Mouse (Mus musculus): ENCODE results near the gene Dennd1a. TPM values are rescaled to one million over a fixed set of nuclear protein-coding genes. Genes with fewer than 3 reads are reported as not detected.

The Dennd1a gene
- polyA plus RNA-seq, 1 experiment from 2014 or later: 3.1 TPM

GRCm38 (mm10) chr2:38065914-38066313, 221.3 kb downstream of the Dennd1a start:
- no peaks in the 10 kb centered on the region for H3K27me3 ChIP-seq (ENCODE audit: control insufficient read depth, insufficient read depth, low read length)
- ATAC-seq (ENCODE audit: low FRiP score, low TSS enrichment): peak; percentile 54

DNA sequence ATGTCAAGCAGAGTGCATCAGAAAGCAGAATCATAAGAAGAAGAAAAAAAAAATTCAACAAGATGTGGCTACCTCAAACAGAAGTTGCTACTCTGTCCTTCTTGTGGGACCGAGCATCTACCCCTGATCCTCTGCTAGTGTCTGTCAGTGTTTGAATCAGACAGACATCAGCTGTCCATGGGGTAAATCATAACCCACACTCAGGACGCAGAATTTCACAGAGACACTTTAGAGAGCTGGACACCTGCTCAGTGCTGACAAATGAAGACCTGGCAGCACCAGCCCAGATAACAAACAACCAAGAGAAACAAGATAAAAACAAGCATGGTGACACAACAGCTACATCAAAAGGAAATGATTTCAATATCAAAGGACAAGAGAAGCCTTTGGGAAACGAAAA, 222.9 kb downstream of the Dennd1a start:
- Histone ChIP-seq H3K4me2 (replicated peaks; ENCODE audit: low read depth) (no peak overlapping the region), H3K9ac (ENCODE audit: low read length) (no peak overlapping the region), H3K27ac (replicated peaks) (no peak overlapping the region), H3K36me3 (ENCODE audit: control insufficient read depth, insufficient read depth, low read length) (no peaks in the 10 kb centered on the region), H3K4me3 (ENCODE audit: low read depth, low read length) (no peak overlapping the region), H3K27me3 (ENCODE audit: control insufficient read depth, insufficient read depth, low read length) (no peaks in the 10 kb centered on the region), H3K9me3 (ENCODE audit: control insufficient read depth, low read length) (no peaks in the 10 kb centered on the region), H3K4me1 (replicated peaks; ENCODE audit: control insufficient read depth, insufficient read depth) (no peaks in the 10 kb centered on the region)
- ATAC-seq (ENCODE audit: low FRiP score, low TSS enrichment): no peak
- TF ChIP-seq CTCF (IDR thresholded peaks at IDR 0.05; ENCODE audit: low read depth) (no peak), EP300 (optimal IDR thresholded peaks at IDR 0.05) (no peak)
- WGBS: 67% methylated on average over 3 of the region's 3 CpGs
- no peak for DNase-seq (ENCODE audit: low spot score)

More at GRCm38 (mm10) chr2:38065914-38066313, 221.3 kb downstream of the Dennd1a start:
- no peak for TF ChIP-seq CTCF (IDR thresholded peaks at IDR 0.05; ENCODE audit: low read depth)
- DNase-seq (ENCODE audit: low spot score): no peak
- no peaks in the 10 kb centered on the region for H3K4me1 ChIP-seq (replicated peaks; ENCODE audit: control insufficient read depth, insufficient read depth)
- no peak overlapping the region for H3K9ac ChIP-seq (ENCODE audit: low read length)
- H3K27ac ChIP-seq (replicated peaks): no peak overlapping the region
- no peak overlapping the region for H3K4me2 ChIP-seq (replicated peaks; ENCODE audit: low read depth)
- H3K9me3 ChIP-seq (ENCODE audit: control insufficient read depth, low read length): no peaks in the 10 kb centered on the region
- H3K4me3 ChIP-seq (ENCODE audit: low read depth, low read length): no peak overlapping the region
- 56% methylated on average over 1 of the region's 1 CpGs for WGBS
- H3K36me3 ChIP-seq (ENCODE audit: control insufficient read depth, insufficient read depth, low read length): no peaks in the 10 kb centered on the region

- Histone ChIP-seq H3K27ac (replicated peaks) (no peak overlapping the region), H3K9me3 (ENCODE audit: control insufficient read depth, low read length) (no peaks in the 10 kb centered on the region), H3K27me3 (ENCODE audit: control insufficient read depth, insufficient read depth, low read length) (no peaks in the 10 kb centered on the region), H3K4me2 (replicated peaks; ENCODE audit: low read depth) (no peak overlapping the region), H3K4me3 (ENCODE audit: low read depth, low read length) (no peak overlapping the region), H3K36me3 (ENCODE audit: control insufficient read depth, insufficient read depth, low read length) (no peaks in the 10 kb centered on the region), H3K9ac (ENCODE audit: low read length) (no peak overlapping the region), H3K4me1 (replicated peaks; ENCODE audit: control insufficient read depth, insufficient read depth) (no peaks in the 10 kb centered on the region)
- 83% methylated on average over 1 of the region's 1 CpGs for WGBS
- ATAC-seq (ENCODE audit: low FRiP score, low TSS enrichment) (no peak), DNase-seq (ENCODE audit: low spot score) (no peak)
- TF ChIP-seq EP300 (optimal IDR thresholded peaks at IDR 0.05) (no peak), CTCF (IDR thresholded peaks at IDR 0.05; ENCODE audit: low read depth) (no peak)
These were observed 225.0 kb downstream of the Dennd1a start for GRCm38 (mm10) chr2:38062156-38062555.

DNA sequence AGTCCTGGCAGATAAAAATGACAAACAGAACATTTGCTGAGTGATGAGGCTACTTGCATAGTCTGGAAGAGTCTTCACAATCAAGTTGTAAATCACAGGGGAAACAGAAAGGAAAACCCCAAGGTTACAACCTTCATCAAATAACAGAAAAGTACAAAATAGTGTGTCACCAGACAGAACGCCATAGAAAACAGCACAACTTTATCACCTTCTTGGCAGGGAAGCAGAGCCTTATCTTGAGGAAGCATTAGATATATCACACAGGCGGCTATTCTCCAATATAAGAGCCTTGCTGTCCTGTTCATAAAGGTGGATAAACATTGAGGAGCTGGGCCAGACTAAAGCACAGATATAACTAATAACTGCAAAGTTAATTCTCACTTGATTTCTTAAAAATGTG, 225.7 kb downstream of the Dennd1a start:
- TF ChIP-seq EP300 (optimal IDR thresholded peaks at IDR 0.05): no peak
- 64% methylated on average over 2 of the region's 2 CpGs for WGBS

DNA sequence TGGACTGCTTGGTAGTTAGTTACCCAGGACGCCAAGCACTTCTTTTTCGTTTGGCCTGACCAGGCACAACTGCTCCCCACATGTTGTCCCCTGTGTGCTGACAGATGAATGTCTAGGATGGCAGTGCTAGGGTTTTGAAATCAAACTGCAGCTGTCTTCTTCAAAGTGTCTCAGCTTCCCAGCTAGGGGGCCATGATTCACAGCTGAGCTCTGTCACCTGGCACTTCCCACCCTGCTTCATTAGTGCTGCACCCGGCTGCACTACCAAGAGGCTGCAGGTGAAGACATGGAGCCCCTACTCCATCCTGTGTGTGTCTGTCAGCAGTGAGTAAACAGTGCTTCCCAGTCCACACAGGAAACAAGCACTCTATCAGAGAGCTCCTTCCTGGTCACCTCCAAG, 234.8 kb downstream of the Dennd1a start:
- no peak for ATAC-seq (ENCODE audit: low FRiP score, low TSS enrichment)
- TF ChIP-seq CTCF (IDR thresholded peaks at IDR 0.05; ENCODE audit: low read depth) (no peak), EP300 (optimal IDR thresholded peaks at IDR 0.05) (no peak)
- Histone ChIP-seq H3K27me3 (ENCODE audit: control insufficient read depth, insufficient read depth, low read length) (no peaks in the 10 kb centered on the region), H3K4me2 (replicated peaks; ENCODE audit: low read depth) (no peak overlapping the region), H3K36me3 (ENCODE audit: control insufficient read depth, insufficient read depth, low read length) (no peaks in the 10 kb centered on the region), H3K4me3 (ENCODE audit: low read depth, low read length) (no peak overlapping the region), H3K9me3 (ENCODE audit: control insufficient read depth, low read length) (no peaks in the 10 kb centered on the region), H3K9ac (ENCODE audit: low read length) (no peak overlapping the region), H3K27ac (replicated peaks) (no peak overlapping the region), H3K4me1 (replicated peaks; ENCODE audit: control insufficient read depth, insufficient read depth) (no peaks in the 10 kb centered on the region)
- 48% methylated on average over 3 of the region's 3 CpGs for WGBS
- no peak for DNase-seq (ENCODE audit: low spot score)

More for the DNA sequence above, 225.7 kb downstream of the Dennd1a start:
- Histone ChIP-seq H3K27ac (replicated peaks) (no peak overlapping the region), H3K27me3 (ENCODE audit: control insufficient read depth, insufficient read depth, low read length) (no peaks in the 10 kb centered on the region), H3K4me1 (replicated peaks; ENCODE audit: control insufficient read depth, insufficient read depth) (no peaks in the 10 kb centered on the region), H3K36me3 (ENCODE audit: control insufficient read depth, insufficient read depth, low read length) (no peaks in the 10 kb centered on the region), H3K9me3 (ENCODE audit: control insufficient read depth, low read length) (no peaks in the 10 kb centered on the region), H3K9ac (ENCODE audit: low read length) (no peak overlapping the region), H3K4me3 (ENCODE audit: low read depth, low read length) (no peak overlapping the region), H3K4me2 (replicated peaks; ENCODE audit: low read depth) (no peak overlapping the region)
- DNase-seq (ENCODE audit: low spot score) (no peak), ATAC-seq (ENCODE audit: low FRiP score, low TSS enrichment) (no peak)

DNA sequence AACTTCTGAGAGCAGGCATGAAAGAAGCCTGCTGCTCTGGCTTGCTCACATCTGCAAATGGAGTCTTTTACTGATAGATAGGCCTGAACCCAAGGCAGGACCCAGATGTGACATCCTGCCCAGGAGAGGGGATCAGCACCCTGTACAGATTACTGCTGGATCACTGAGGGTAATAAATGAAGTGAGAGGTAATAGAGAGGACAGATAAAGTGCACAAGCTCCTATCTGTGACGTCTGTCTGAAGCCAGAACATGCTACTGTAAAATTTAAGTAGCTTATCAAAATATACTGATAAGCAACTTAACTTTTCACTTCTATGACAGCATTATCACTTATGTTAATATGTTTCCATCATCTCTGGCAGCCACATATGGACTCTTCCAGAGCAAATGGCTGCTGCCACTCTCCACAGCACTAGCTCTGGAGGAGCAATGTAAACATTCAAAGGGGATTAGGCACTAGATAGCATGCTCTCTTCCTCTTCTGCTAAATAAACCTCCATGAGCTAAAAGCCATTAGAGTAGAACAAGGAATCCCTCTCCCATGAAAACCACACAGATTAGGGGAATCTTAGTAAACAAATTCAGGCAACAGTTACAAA, 235.6 kb downstream of the Dennd1a start:
- no peaks in the 10 kb centered on the region for H3K4me1 ChIP-seq (replicated peaks; ENCODE audit: control insufficient read depth, insufficient read depth)
- no peak overlapping the region for H3K27ac ChIP-seq (replicated peaks)
- WGBS: 42% methylated on average over 1 of the region's 1 CpGs
- ATAC-seq (ENCODE audit: low FRiP score, low TSS enrichment) (no peak), DNase-seq (ENCODE audit: low spot score) (no peak)
- no peaks in the 10 kb centered on the region for H3K27me3 ChIP-seq (ENCODE audit: control insufficient read depth, insufficient read depth, low read length)
- TF ChIP-seq EP300 (optimal IDR thresholded peaks at IDR 0.05) (no peak), CTCF (IDR thresholded peaks at IDR 0.05; ENCODE audit: low read depth) (no peak)
- no peaks in the 10 kb centered on the region for H3K36me3 ChIP-seq (ENCODE audit: control insufficient read depth, insufficient read depth, low read length)
- no peaks in the 10 kb centered on the region for H3K9me3 ChIP-seq (ENCODE audit: control insufficient read depth, low read length)
- H3K4me2 ChIP-seq (replicated peaks; ENCODE audit: low read depth): no peak overlapping the region
- no peak overlapping the region for H3K9ac ChIP-seq (ENCODE audit: low read length)
- no peak overlapping the region for H3K4me3 ChIP-seq (ENCODE audit: low read depth, low read length)

Measured in stomach, postnatal 0 days (tissue).